Mouse (Mus musculus) myocyte (in vitro differentiated cells): ENCODE measurements around the gene Itpr1.

ENCODE experiments used
- E2F4 ChIP-seq: IDR thresholded peaks from one replicate; pipeline ENCODE4 v1.6.1; 2011; ENCODE audit warnings: mild to moderate bottlenecking, control low read depth, moderate library complexity; ENCODE audit not compliant: insufficient read depth
- MAX ChIP-seq: IDR thresholded peaks from one replicate; pipeline ENCODE4 v1.6.1; 2011; ENCODE audit warnings: low read depth, mild to moderate bottlenecking, control low read depth
- MYOD1 ChIP-seq, 3 experiments: IDR thresholded peaks; one replicate each; pipeline ENCODE4 v1.6.1; 2011; ENCODE audit warnings: control low read depth in 2 of 3, low read depth in 2 of 3, mild to moderate bottlenecking in 2 of 3, moderate library complexity in 1 of 3; ENCODE audit not compliant: insufficient read length in 2 of 3, control insufficient read depth in 1 of 3
- MYOG ChIP-seq, 3 experiments: IDR thresholded peaks; one replicate each; pipeline ENCODE4 v1.6.1; 2011; ENCODE audit warnings: control low read depth in 2 of 3, low read depth in 2 of 3, mild to moderate bottlenecking in 2 of 3; ENCODE audit not compliant: insufficient read length in 2 of 3, control insufficient read depth in 1 of 3, insufficient read depth in 1 of 3
- POLR2A ChIP-seq: IDR thresholded peaks from one replicate; pipeline ENCODE4 v1.6.1; 2011; ENCODE audit warnings: low read depth, mild to moderate bottlenecking, control low read depth, moderate library complexity; ENCODE audit not compliant: insufficient read length
- POLR2AphosphoS2 ChIP-seq: IDR thresholded peaks from one replicate; pipeline ENCODE4 v1.6.1; 2011; ENCODE audit warnings: low read depth, control low read depth; ENCODE audit not compliant: insufficient read length
- REST ChIP-seq: IDR thresholded peaks from one replicate; pipeline ENCODE4 v1.6.1; 2011; ENCODE audit warnings: mild to moderate bottlenecking, control low read depth, moderate library complexity; ENCODE audit not compliant: insufficient read depth, insufficient read length
- TCF12 ChIP-seq: IDR thresholded peaks from one replicate; pipeline ENCODE4 v1.6.1; 2011; ENCODE audit warnings: mild to moderate bottlenecking, control low read depth; ENCODE audit not compliant: poor library complexity, insufficient read depth, severe bottlenecking
- USF1 ChIP-seq: IDR thresholded peaks from one replicate; pipeline ENCODE4 v1.6.1; 2011; ENCODE audit warnings: low read depth, mild to moderate bottlenecking, control low read depth, moderate library complexity

- TF ChIP-seq POLR2A (no peak), E2F4 (no peak), MYOG (IDR thresholded peaks at IDR 0.05; ENCODE audit: control insufficient read depth in 1 of 3, insufficient read depth in 1 of 3, insufficient read length in 2 of 3, low read depth in 2 of 3) (no peak), TCF12 (no peak), USF1 (no peak), MYOD1 (IDR thresholded peaks at IDR 0.05; ENCODE audit: control insufficient read depth in 1 of 3, insufficient read length in 2 of 3, low read depth in 2 of 3) (no peak), MAX (no peak), REST (no peak), POLR2AphosphoS2 (no peak)
Measured at GRCm38 (mm10) chr6:108493753-108494152, 280.9 kb downstream of the Itpr1 start.
